Mouse (Mus musculus): Measurements from ENCODE around the gene Dcaf10. TPM values are rescaled to one million over a fixed set of nuclear protein-coding genes. Genes with fewer than 3 reads are reported as not detected.

Gene Dcaf10
- total and polyA plus RNA-seq, 3 experiments: 4.2 to 11.3 (median 10.8) TPM

DNA sequence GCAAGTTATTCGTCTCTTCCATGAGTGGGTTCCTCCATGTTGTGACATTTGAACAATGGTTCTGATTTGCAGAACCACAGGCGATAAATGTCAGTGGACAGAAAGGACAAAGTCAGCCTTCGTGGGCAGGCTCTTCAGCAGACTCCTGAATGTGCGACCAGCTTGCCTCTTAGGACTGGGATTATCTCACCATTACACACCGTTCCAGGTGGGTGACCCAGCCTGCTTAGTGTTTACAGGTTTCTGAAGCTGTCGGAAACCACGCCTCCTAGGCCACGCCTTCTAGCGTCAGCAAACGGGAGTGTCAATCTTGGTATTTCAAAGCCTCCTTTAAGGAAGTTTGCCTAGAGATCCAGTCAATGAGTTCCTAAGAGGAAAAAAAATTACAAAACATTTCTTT is 67.4 kb downstream of the Dcaf10 start:
- 6% methylated on average over 10 of the region's 10 CpGs for WGBS
- DNase-seq: peak; percentile 86 to 87
- Histone ChIP-seq H3K4me3 (peak overlapping the region; percentile 98), H3K27me3 (ENCODE audit: control insufficient read depth, insufficient read depth, low read length) (no peaks in the 10 kb centered on the region), H3K9ac (ENCODE audit: low read depth, low read length) (peak overlapping the region; percentile 98), H3K36me3 (ENCODE audit: control insufficient read depth, insufficient read depth, low read length) (peaks cover 3% of the 10 kb centered on the region; the same call in 1 of the 2 replicates), H3K79me2 (replicated peaks; ENCODE audit: control insufficient read depth, insufficient read depth, low read length) (no peaks in the 10 kb centered on the region; the same call in 1 of the 2 replicates), H3K27ac (peak overlapping the region; percentile 93), H3K4me1 (ENCODE audit: control insufficient read depth, insufficient read depth, low read length) (no peaks in the 10 kb centered on the region)
- intact Hi-C loops (cut with DNase I): loop anchor here (2.0 kb wide), 1 partner anchor 120 kb away; no protein-coding TSS in a partner anchor
- TF ChIP-seq EP300 (IDR thresholded peaks at IDR 0.05; ENCODE audit: insufficient read depth, low read depth, low read length): 0 out of 2 replicates have a peak, but pooled peaks have one; percentile 18
- peak; percentile 38 for TF ChIP-seq CTCF (IDR thresholded peaks at IDR 0.05)
- TF ChIP-seq POLR2A (IDR thresholded peaks at IDR 0.05; ENCODE audit: insufficient read depth, low read depth, low read length): peak; percentile 74

DNA sequence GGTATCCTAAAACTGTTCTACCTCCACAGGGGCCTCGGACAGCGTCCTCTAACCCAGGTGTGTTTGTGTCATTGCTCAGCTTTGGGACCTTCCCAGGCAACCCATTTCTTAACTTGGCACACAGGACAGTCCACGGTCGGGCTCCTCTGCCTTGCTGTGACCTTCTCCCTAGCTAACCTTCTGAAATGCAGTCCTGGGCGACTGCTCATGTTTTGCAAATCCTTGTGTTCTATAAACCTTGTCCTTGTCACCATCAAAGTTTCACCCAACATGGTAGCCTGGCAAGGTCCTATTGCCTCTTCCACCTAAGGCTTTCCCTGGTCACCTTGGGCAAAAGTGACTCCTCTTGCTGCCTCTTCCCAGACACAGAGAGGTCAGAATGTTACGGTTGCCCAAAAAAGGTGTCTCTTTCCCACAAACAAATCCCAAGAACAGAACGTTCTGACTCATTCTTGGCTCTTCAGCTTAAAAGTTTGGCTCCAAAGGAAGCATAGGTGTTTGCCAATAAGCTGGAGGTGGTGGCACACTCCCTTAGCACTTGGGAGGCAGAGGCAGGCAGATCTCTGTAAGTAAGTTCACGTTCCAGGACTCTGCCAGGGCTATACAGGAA is 69.4 kb downstream of the Dcaf10 start:
- no peak overlapping the region for H3K9ac ChIP-seq (ENCODE audit: low read depth, low read length)
- DNase-seq: no peak
- intact Hi-C loops (cut with DNase I): no loop called here
- TF ChIP-seq CTCF (IDR thresholded peaks at IDR 0.05): no peak
- no peak for TF ChIP-seq POLR2A (IDR thresholded peaks at IDR 0.05; ENCODE audit: insufficient read depth, low read depth, low read length)
- TF ChIP-seq EP300 (IDR thresholded peaks at IDR 0.05; ENCODE audit: insufficient read depth, low read depth, low read length): no peak
- WGBS: 89% methylated on average over 8 of the region's 8 CpGs
- H3K4me3 ChIP-seq: no peak overlapping the region
- no peaks in the 10 kb centered on the region for H3K27me3 ChIP-seq (ENCODE audit: control insufficient read depth, insufficient read depth, low read length)
- no peak overlapping the region for H3K27ac ChIP-seq
- no peaks in the 10 kb centered on the region; the same call in 1 of the 2 replicates for H3K79me2 ChIP-seq (replicated peaks; ENCODE audit: control insufficient read depth, insufficient read depth, low read length)
- no peaks in the 10 kb centered on the region for H3K4me1 ChIP-seq (ENCODE audit: control insufficient read depth, insufficient read depth, low read length)
- H3K36me3 ChIP-seq (ENCODE audit: control insufficient read depth, insufficient read depth, low read length): peaks cover 3% of the 10 kb centered on the region; the same call in 1 of the 2 replicates

DNA sequence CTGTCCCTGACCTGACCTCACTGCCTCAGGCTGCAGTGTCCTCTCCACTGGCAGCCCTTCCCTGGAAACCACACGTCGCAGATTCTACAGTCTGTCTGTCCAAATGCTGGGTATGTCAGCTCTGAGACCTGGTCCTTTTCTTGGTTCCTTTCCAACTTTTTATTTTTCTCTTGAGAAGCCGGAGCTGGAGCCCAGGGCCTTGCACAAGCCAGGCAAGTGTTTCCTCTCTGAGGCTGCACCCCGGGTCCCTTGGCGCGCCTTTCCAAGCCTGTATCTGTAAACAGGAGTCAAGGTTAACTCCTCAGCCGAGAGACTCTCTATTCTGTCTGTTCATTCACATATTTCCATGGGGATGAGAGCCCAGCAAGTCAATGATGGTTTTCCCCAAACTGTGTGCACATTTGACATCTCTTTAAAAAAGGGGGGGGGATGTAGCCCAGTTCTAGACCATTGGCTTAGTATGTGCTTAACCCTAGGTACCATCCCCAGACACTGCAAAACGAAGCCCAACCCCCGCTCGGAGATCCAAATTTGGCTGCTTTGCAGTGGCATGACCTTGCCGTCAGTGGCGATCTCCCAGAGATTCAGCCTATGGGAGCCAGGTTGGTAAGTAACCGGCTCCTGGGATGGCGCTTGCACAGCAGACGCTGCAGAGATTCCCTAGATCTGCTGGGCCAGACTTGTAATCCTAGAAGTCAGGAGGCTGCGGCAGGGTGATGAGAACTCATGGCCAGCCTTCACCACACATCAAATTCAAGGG is 70.7 kb downstream of the Dcaf10 start:
- H3K4me1 ChIP-seq (ENCODE audit: control insufficient read depth, insufficient read depth, low read length): no peaks in the 10 kb centered on the region
- peaks cover under 1% of the 10 kb centered on the region; the same call in 1 of the 2 replicates for H3K36me3 ChIP-seq (ENCODE audit: control insufficient read depth, insufficient read depth, low read length)
- intact Hi-C loops (cut with DNase I): no loop called here
- H3K79me2 ChIP-seq (replicated peaks; ENCODE audit: control insufficient read depth, insufficient read depth, low read length): no peaks in the 10 kb centered on the region
- H3K27me3 ChIP-seq (ENCODE audit: control insufficient read depth, insufficient read depth, low read length): no peaks in the 10 kb centered on the region
- H3K9ac ChIP-seq (ENCODE audit: low read depth, low read length): no peak overlapping the region
- H3K4me3 ChIP-seq: no peak overlapping the region
- no peak overlapping the region for H3K27ac ChIP-seq
- no peak for TF ChIP-seq EP300 (IDR thresholded peaks at IDR 0.05; ENCODE audit: insufficient read depth, low read depth, low read length)
- no peak for TF ChIP-seq POLR2A (IDR thresholded peaks at IDR 0.05; ENCODE audit: insufficient read depth, low read depth, low read length)
- no peak for TF ChIP-seq CTCF (IDR thresholded peaks at IDR 0.05)
- 63% methylated on average over 16 of the region's 16 CpGs for WGBS
- DNase-seq: no peak

DNA sequence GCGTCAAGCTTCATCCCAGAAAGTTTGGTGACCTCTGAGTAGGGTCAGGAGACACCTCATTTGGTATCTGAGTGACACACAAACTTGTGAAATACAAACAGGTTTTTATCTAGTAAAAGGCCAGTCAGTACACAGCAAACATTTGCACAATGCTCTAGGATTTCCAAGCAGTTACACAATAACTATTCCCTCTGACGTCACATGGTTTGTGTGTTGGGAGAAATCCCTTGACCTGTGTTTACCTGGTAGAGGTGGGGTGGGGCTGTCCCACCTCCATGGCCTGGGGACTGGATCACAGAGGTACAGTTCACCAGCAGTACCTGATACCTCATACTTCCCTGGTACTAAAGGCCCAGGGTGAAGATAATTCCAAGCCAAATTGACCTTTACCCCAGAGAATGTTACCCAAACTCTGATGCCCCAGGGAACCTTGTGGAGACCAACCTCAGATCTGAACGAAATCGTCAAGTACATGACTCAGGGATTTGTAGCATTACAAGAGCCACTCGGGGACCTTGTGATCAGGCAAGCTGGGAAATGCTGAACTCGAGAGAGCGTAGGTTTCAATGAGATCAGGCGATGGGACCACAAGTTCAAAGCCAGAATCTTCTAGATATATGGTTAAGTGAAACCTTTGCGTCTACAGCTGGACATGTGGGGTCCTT is 71.9 kb downstream of the Dcaf10 start:
- Histone ChIP-seq H3K4me3 (no peak overlapping the region), H3K27me3 (ENCODE audit: control insufficient read depth, insufficient read depth, low read length) (no peaks in the 10 kb centered on the region), H3K27ac (no peak overlapping the region), H3K79me2 (replicated peaks; ENCODE audit: control insufficient read depth, insufficient read depth, low read length) (no peaks in the 10 kb centered on the region), H3K4me1 (ENCODE audit: control insufficient read depth, insufficient read depth, low read length) (peaks cover 2% of the 10 kb centered on the region), H3K36me3 (ENCODE audit: control insufficient read depth, insufficient read depth, low read length) (no peaks in the 10 kb centered on the region), H3K9ac (ENCODE audit: low read depth, low read length) (no peak overlapping the region)
- DNase-seq: no peak
- TF ChIP-seq POLR2A (IDR thresholded peaks at IDR 0.05; ENCODE audit: insufficient read depth, low read depth, low read length) (no peak), CTCF (IDR thresholded peaks at IDR 0.05) (no peak), EP300 (IDR thresholded peaks at IDR 0.05; ENCODE audit: insufficient read depth, low read depth, low read length) (no peak)
- WGBS: 84% methylated on average over 9 of the region's 9 CpGs
- intact Hi-C loops (cut with DNase I): no loop called here

DNA sequence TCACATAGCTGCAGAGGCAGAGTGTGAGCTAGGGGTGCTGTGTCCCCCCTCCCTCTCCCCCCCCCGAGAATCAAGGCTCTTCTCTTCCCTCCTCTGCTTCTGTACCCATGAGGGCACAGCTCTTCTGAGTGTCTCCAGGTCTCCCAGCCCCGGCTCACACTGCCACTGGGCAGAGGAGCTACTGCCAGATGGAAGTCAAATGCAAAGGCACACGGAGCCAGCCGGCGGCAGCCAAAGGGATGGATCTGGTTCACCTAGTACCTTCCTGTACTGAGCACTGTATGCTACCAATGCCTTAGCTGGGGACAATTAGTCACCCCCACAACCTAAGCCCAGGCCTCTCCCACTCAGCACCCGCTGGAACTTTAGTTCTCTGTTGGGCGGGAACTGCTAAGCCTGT is 74.4 kb downstream of the Dcaf10 start:
- TF ChIP-seq CTCF (IDR thresholded peaks at IDR 0.05) (no peak), POLR2A (IDR thresholded peaks at IDR 0.05; ENCODE audit: insufficient read depth, low read depth, low read length) (no peak), EP300 (IDR thresholded peaks at IDR 0.05; ENCODE audit: insufficient read depth, low read depth, low read length) (no peak)
- Histone ChIP-seq H3K9ac (ENCODE audit: low read depth, low read length) (no peak overlapping the region), H3K79me2 (replicated peaks; ENCODE audit: control insufficient read depth, insufficient read depth, low read length) (no peaks in the 10 kb centered on the region), H3K36me3 (ENCODE audit: control insufficient read depth, insufficient read depth, low read length) (no peaks in the 10 kb centered on the region), H3K4me3 (no peak overlapping the region), H3K4me1 (ENCODE audit: control insufficient read depth, insufficient read depth, low read length) (peaks cover 6% of the 10 kb centered on the region), H3K27ac (no peak overlapping the region), H3K27me3 (ENCODE audit: control insufficient read depth, insufficient read depth, low read length) (no peaks in the 10 kb centered on the region)
- intact Hi-C loops (cut with DNase I): loop anchor here (2.0 to 5.0 kb wide), 2 partner anchors 196 to 356 kb away; no protein-coding TSS in a partner anchor
- DNase-seq: no peak
- 74% methylated on average over 7 of the region's 7 CpGs for WGBS
